Mouse (Mus musculus) thymus, adult 2 months (tissue): ENCODE results near the gene Hdac10.

Source experiments
- CTCF ChIP-seq: fragments of 200-500 bp; IDR thresholded peaks from 2 replicates; pipeline ENCODE4 v1.5.1; 2012; ENCODE audit warnings: mild to moderate bottlenecking, control low read depth, low read length, moderate library complexity, borderline replicate concordance; ENCODE audit not compliant: control insufficient read depth, poor library complexity, insufficient read depth; ENCODE audit errors: extremely low read depth
- POLR2A ChIP-seq: fragments of 200-500 bp; IDR thresholded peaks from 2 replicates; pipeline ENCODE4 v1.6.1; 2012; ENCODE audit warnings: mild to moderate bottlenecking, low read length, control low read depth, moderate library complexity; ENCODE audit not compliant: control insufficient read depth, poor library complexity, insufficient read depth; ENCODE audit errors: extremely low read depth

DNA sequence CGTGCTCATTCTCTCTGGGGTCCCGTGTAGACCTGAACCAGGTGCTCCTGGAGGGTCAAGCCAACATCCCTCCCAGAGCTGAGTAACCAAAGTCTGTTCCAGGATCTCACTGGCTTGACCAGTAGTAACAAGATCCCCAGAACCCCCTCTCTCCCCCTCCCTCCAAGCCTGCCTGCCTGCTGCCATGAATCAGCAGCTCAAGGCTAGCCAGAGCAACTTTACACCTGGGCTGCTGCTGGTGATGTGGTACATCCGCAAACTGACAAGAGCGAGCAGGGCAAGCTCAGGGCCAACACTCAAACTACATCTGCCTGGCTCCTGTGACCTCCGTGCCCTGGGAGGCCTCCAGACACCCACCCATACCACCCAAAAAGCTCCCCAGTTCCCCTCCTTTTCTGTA, 12.9 kb upstream of the Hdac10 start:
- TF ChIP-seq POLR2A = no peak
- no peak for TF ChIP-seq CTCF
